Mouse (Mus musculus): ENCODE results near the gene Hnrnpl. TPM values are rescaled to one million over a fixed set of nuclear protein-coding genes. Genes with fewer than 3 reads are reported as not detected.

Hnrnpl gene
- total and polyA plus RNA-seq, 3 experiments: 296 to 645 (median 371) TPM

DNA sequence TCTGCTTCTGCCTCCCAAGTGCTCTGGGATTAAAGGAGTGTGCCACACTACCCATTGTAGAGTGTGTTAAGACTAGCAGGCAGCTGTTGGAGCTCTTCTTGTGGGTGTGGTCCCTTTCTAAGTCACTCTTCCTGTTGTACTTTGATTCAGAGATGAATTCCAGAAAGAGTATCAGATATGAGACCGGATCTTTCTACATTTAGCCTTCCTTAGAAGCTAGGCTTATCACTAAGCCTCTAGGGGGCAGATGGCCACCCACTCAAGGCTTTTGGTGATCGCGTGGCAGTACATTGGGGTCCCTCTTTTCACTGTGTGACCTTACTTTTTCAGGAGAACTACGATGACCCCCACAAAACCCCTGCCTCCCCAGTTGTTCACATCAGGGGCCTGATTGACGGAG is 4.6 kb downstream of the Hnrnpl start:
- H3K4me2 ChIP-seq (ENCODE audit: insufficient read depth, low read depth, poor library complexity, severe bottlenecking): peak overlapping the region; percentile 90
- no peaks in the 10 kb centered on the region for H3K9me3 ChIP-seq (replicated peaks; ENCODE audit: low read length)
- no peaks in the 10 kb centered on the region for H3K27me3 ChIP-seq (replicated peaks)
- no peak for DNase-seq (ENCODE audit: extremely low read depth)
- peak overlapping the region; percentile 55; the same call in 1 of the 2 replicates for H3K27ac ChIP-seq (ENCODE audit: insufficient read depth, low read depth)
- no peak for TF ChIP-seq ELF1 (IDR thresholded peaks at IDR 0.05; ENCODE audit: low read depth, low read length)
- TF ChIP-seq CTCF (conservative IDR thresholded peaks at IDR 0.05 in 1 of 2, IDR thresholded peaks at IDR 0.05 in 1 of 2; ENCODE audit: low read depth in 2 of 2, low read length in 2 of 2): peak in 1 of 2 experiments; percentile 31; a peak in 2 of 4 replicates
- TF ChIP-seq ZMIZ1 (IDR thresholded peaks at IDR 0.05; ENCODE audit: low read depth, low read length): 0 out of 2 replicates have a peak, but pooled peaks have one; percentile 3
- peaks cover 56 to 62% of the 10 kb centered on the region in 2 experiments for H3K36me3 ChIP-seq (replicated peaks in 1 of 2; ENCODE audit: control insufficient read depth in 1 of 2, insufficient read depth in 1 of 2, low read length in 1 of 2)
- peak overlapping the region; percentile 100 for H3K9ac ChIP-seq (ENCODE audit: insufficient read depth, low read depth)
- H3K4me3 ChIP-seq (replicated peaks in 1 of 3; ENCODE audit: low read depth in 2 of 3, low read length in 2 of 3, poor library complexity in 1 of 3): peak overlapping the region in 2 of 3 experiments; percentile 74 to 96
- dilution Hi-C loops (cut with MboI; ENCODE audit: extremely low pct_ligation_motif_present, extremely low pct_unique_long_range_greater_than_20kb, low sequenced_read_pairs): no loop called here
- peaks cover 66% of the 10 kb centered on the region for H3K79me2 ChIP-seq (replicated peaks; ENCODE audit: control insufficient read depth, extremely low read depth, insufficient read depth, poor library complexity, severe bottlenecking)
- in situ Hi-C loops (cut with MboI; ENCODE audit: low pct_ligation_motif_present, low pct_unique_long_range_greater_than_20kb, low sequenced_read_pairs): no loop called here
- H3K4me1 ChIP-seq (ENCODE audit: control insufficient read depth in 1 of 2, insufficient read depth in 2 of 2): peaks cover 14 to 60% of the 10 kb centered on the region in 2 experiments

DNA sequence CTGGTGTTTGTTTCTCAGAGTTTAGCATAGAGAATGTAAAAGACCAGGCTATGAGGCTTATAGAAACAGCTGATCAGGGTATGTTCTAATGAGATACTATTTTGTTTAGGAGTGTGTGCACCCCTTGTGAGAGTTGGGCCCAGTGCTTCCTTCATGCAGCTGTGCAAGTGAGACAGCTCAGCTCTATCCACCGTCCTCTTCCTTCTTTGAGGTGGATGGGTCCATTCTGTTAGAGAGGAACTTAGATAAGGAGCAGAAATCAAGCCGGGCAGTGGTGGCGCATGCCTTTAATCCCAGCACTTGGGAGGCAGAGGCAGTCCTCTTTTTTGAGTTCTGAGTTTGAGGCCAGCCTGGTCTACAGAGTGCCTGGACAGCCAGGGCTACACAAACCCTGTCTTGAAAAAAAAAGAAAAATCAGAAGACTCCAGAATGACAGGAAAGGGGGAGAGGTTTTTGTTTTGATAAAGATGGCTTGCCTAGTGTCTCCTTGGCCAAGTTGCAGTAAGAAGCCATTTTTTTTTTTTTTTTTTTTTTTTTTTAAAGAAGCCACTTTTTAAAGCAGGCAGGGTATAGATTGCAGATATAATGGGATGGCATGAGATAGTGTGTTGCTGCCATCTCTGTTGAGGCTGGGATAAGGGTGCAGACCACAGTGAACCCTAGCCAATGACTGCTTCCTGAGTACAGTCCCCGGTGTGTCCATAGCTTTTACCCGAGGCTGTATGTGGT is 6.1 kb downstream of the Hnrnpl start:
- TF ChIP-seq ZNF384 (IDR thresholded peaks at IDR 0.05; ENCODE audit: low read depth, low read length) (peak; percentile 56), POLR2A (IDR thresholded peaks at IDR 0.05; ENCODE audit: low read depth, low read length) (no peak)
- peaks cover 73% of the 10 kb centered on the region for H3K79me2 ChIP-seq (replicated peaks; ENCODE audit: control insufficient read depth, extremely low read depth, insufficient read depth, poor library complexity, severe bottlenecking)
- H3K9ac ChIP-seq (ENCODE audit: insufficient read depth, low read depth): 0 out of 2 replicates have a peak overlapping the region, but pooled peaks have one; percentile 13
- DNase-seq (ENCODE audit: extremely low read depth): no peak
- peak overlapping the region; percentile 22; the same call in 1 of the 2 replicates for H3K27ac ChIP-seq (ENCODE audit: insufficient read depth, low read depth)
- dilution Hi-C loops (cut with MboI; ENCODE audit: extremely low pct_ligation_motif_present, extremely low pct_unique_long_range_greater_than_20kb, low sequenced_read_pairs) (no loop called here), in situ Hi-C loops (cut with MboI; ENCODE audit: low pct_ligation_motif_present, low pct_unique_long_range_greater_than_20kb, low sequenced_read_pairs) (no loop called here)
- no peak overlapping the region for H3K4me3 ChIP-seq (replicated peaks in 1 of 3; ENCODE audit: low read depth in 2 of 3, low read length in 2 of 3, poor library complexity in 1 of 3)
- H3K36me3 ChIP-seq (replicated peaks in 1 of 2; ENCODE audit: control insufficient read depth in 1 of 2, insufficient read depth in 1 of 2, low read length in 1 of 2): peaks cover 69 to 75% of the 10 kb centered on the region in 2 experiments
- H3K27me3 ChIP-seq (replicated peaks): no peaks in the 10 kb centered on the region
- H3K4me2 ChIP-seq (ENCODE audit: insufficient read depth, low read depth, poor library complexity, severe bottlenecking): no peak overlapping the region
- peaks cover 17 to 68% of the 10 kb centered on the region in 2 experiments for H3K4me1 ChIP-seq (ENCODE audit: control insufficient read depth in 1 of 2, insufficient read depth in 2 of 2)
- H3K9me3 ChIP-seq (replicated peaks; ENCODE audit: low read length): no peaks in the 10 kb centered on the region

DNA sequence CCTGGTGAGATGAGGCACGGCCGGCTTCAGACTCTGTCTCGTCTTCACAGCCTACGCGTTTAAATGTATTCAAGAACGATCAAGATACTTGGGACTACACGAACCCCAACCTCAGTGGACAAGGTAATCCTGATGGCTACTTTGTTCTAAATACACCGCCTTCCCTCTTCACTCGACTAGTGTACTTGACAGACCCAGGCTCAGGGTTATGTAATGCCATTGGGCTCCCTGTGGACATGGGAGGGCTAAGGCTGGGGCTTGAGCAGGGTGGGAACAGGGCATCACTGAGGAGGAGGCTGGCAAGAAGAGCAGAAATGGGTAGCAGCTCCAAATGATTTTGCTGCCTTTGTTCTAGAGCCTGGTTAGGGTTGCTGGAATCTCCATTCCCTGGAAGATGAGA is 6.9 kb downstream of the Hnrnpl start:
- peaks cover 78% of the 10 kb centered on the region for H3K79me2 ChIP-seq (replicated peaks; ENCODE audit: control insufficient read depth, extremely low read depth, insufficient read depth, poor library complexity, severe bottlenecking)
- dilution Hi-C loops (cut with MboI; ENCODE audit: extremely low pct_ligation_motif_present, extremely low pct_unique_long_range_greater_than_20kb, low sequenced_read_pairs): no loop called here
- peaks cover 22 to 76% of the 10 kb centered on the region in 2 experiments for H3K4me1 ChIP-seq (ENCODE audit: control insufficient read depth in 1 of 2, insufficient read depth in 2 of 2)
- no peak overlapping the region for H3K4me3 ChIP-seq (replicated peaks in 1 of 3; ENCODE audit: low read depth in 2 of 3, low read length in 2 of 3, poor library complexity in 1 of 3)
- in situ Hi-C loops (cut with MboI; ENCODE audit: low pct_ligation_motif_present, low pct_unique_long_range_greater_than_20kb, low sequenced_read_pairs): no loop called here
- H3K27me3 ChIP-seq (replicated peaks): no peaks in the 10 kb centered on the region
- no peak overlapping the region for H3K4me2 ChIP-seq (ENCODE audit: insufficient read depth, low read depth, poor library complexity, severe bottlenecking)
- H3K9ac ChIP-seq (ENCODE audit: insufficient read depth, low read depth): no peak overlapping the region
- H3K36me3 ChIP-seq (replicated peaks in 1 of 2; ENCODE audit: control insufficient read depth in 1 of 2, insufficient read depth in 1 of 2, low read length in 1 of 2): peaks cover 77 to 82% of the 10 kb centered on the region in 2 experiments
- peak overlapping the region; percentile 37; the same call in 1 of the 2 replicates for H3K27ac ChIP-seq (ENCODE audit: insufficient read depth, low read depth)
- no peak for TF ChIP-seq KAT2A (IDR thresholded peaks at IDR 0.05; ENCODE audit: insufficient replicate concordance, low read length)
- no peak for TF ChIP-seq MYC (IDR thresholded peaks at IDR 0.05; ENCODE audit: low read depth, low read length)
- TF ChIP-seq POLR2AphosphoS2 (IDR thresholded peaks at IDR 0.05; ENCODE audit: low read depth, low read length): peak; percentile 39; the same call in 1 of the 2 replicates
- no peak for TF ChIP-seq GABPA (IDR thresholded peaks at IDR 0.05; ENCODE audit: insufficient replicate concordance, low read depth, low read length)
- TF ChIP-seq MAX (IDR thresholded peaks at IDR 0.05; ENCODE audit: low read length): no peak
- no peak for TF ChIP-seq ZC3H11A (IDR thresholded peaks at IDR 0.05; ENCODE audit: low read depth, low read length)
- no peaks in the 10 kb centered on the region for H3K9me3 ChIP-seq (replicated peaks; ENCODE audit: low read length)
- no peak for DNase-seq (ENCODE audit: extremely low read depth)

Data from CH12.LX (cell line).